Mouse (Mus musculus) neutrophil, adult 5-6 weeks (primary cell): ENCODE results near the gene Nr1d1. TPM values are rescaled to one million over a fixed set of nuclear protein-coding genes. Genes with fewer than 3 reads are reported as not detected.

Experiments
- total RNA-seq: library from RNA; stranded (forward); fragments of 200-1000 nt; gene quantifications from 2 replicates; pipeline ENCODE4 v1.2.3, GENCODE M21; 2017

Gene Nr1d1
- total RNA-seq, 1 experiment from 2014 or later: 0.47 TPM

Other genes with a start within 250 kb of the Nr1d1 start
- 315 and 346 TPM in 2 replicates for gene Ikzf3, start 229.3 kb downstream of the Nr1d1 start, total RNA-seq
- gene Zpbp2, start 224.2 kb downstream of the Nr1d1 start, total RNA-seq: 2.4 and 7.5 TPM in 2 replicates
- gene Ormdl3, start 188.0 kb downstream of the Nr1d1 start, total RNA-seq: 18.6 and 23.8 TPM in 2 replicates
- not detected in 2 replicates for gene Lrrc3c, start 177.0 kb downstream of the Nr1d1 start, total RNA-seq
- not detected in 2 replicates for gene Gm12355, start 149.7 kb downstream of the Nr1d1 start, total RNA-seq
- gene Gsdma3, start 149.0 kb downstream of the Nr1d1 start, total RNA-seq: not detected in 2 replicates
- not detected in 2 replicates for gene Gsdma2, start 128.6 kb downstream of the Nr1d1 start, total RNA-seq
- gene Gsdma, start 111.0 kb downstream of the Nr1d1 start, total RNA-seq: not detected in 2 replicates
- gene Psmd3, start 92.8 kb downstream of the Nr1d1 start, total RNA-seq: 33.2 and 37.8 TPM in 2 replicates
- not detected in 2 replicates for gene Csf3, start 74.1 kb downstream of the Nr1d1 start, total RNA-seq
- gene Med24, start 45.9 kb downstream of the Nr1d1 start, total RNA-seq: 14.9 and 21.3 TPM in 2 replicates
- gene Thra, start 34.7 kb downstream of the Nr1d1 start, total RNA-seq: 7.9 and 8.7 TPM in 2 replicates
- 191 TPM in 2 replicates for gene Msl1, start 20.2 kb upstream of the Nr1d1 start, total RNA-seq
- 58.7 and 64.0 TPM in 2 replicates for gene Casc3, start 29.6 kb upstream of the Nr1d1 start, total RNA-seq
- gene Rapgefl1, start 61.5 kb upstream of the Nr1d1 start, total RNA-seq: 0.58 and 0.61 TPM in 2 replicates
- gene Wipf2, start 88.3 kb upstream of the Nr1d1 start, total RNA-seq: 13.4 and 16.2 TPM in 2 replicates
- gene Cdc6, start 132.5 kb upstream of the Nr1d1 start, total RNA-seq: 2.0 and 2.2 TPM in 2 replicates
- 131 and 135 TPM in 2 replicates for gene Rara, start 152.5 kb upstream of the Nr1d1 start, total RNA-seq
- not detected in 2 replicates for gene Gjd3, start 207.7 kb upstream of the Nr1d1 start, total RNA-seq
- 2.9 and 5.2 TPM in 2 replicates for gene Top2a, start 248.9 kb upstream of the Nr1d1 start, total RNA-seq